Mouse (Mus musculus) layer of hippocampus, adult 2 months (tissue): ENCODE measurements around the gene 4933424G06Rik. TPM values are rescaled to one million over a fixed set of nuclear protein-coding genes. Genes with fewer than 3 reads are reported as not detected.

ENCODE experiments used
- DNase-seq, 2 experiments: peaks; one replicate each; pipeline ENCODE4 v3.0.0; 2022; ENCODE audit warnings: low spot score in 2 of 2
- H3K27ac ChIP-seq: fragments of 200-600 bp; 2 replicates; pipeline ENCODE4 v1.8.1; 2022
- H3K4me3 ChIP-seq: fragments of 200-600 bp; 2 replicates; pipeline ENCODE4 v1.8.1; 2022; ENCODE audit warnings: mild to moderate bottlenecking
- CTCF ChIP-seq: fragments of 200-600 bp; conservative IDR thresholded peaks from 2 replicates; pipeline ENCODE4 v1.8.1; 2022; ENCODE audit warnings: antibody characterized with exemption, mild to moderate bottlenecking, moderate library complexity
- total RNA-seq, 2 experiments: library from RNA; stranded (reverse); gene quantifications; 2 replicates each; pipeline ENCODE4 v1.2.3; 2021

4933424G06Rik gene
- total RNA-seq, 2 experiments from 2014 or later, result 0.96 to 1.4 TPM

DNA sequence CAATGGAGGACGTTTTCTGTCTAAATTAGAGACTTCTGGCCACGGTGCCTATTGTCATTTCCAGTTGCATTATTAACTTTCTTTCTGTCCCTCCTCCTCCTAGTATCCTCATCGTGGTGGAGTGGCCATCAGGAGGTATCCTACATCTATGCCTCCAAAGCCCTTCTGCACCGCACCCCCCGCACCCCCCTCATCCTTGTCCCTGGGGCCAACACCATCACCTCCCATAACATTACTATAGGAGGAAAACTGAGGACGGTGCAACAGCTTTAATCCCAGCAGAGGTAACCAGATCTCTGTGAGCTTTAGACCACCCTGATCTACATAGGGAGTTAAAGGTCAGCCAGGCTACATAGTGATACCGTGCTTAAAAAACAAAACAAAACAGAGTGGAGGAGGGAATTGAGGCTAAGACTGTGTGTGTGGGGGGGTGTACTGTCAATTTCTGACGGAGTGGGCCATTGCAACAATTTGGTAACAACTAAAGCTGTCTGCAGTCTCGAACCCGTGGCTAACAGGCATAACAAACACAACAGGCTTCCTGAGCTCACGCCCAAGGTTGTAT is 19.2 kb upstream of the 4933424G06Rik start:
- H3K4me3 ChIP-seq, result peak overlapping the region; percentile 59
- TF ChIP-seq CTCF, result no peak
- no peak for DNase-seq
- H3K27ac ChIP-seq, result peak overlapping the region; percentile 87

- TF ChIP-seq CTCF, result no peak
- peak within 1 kb of the TSS; percentile 59 for H3K4me3 ChIP-seq
- peak; percentile 96 for DNase-seq
- H3K27ac ChIP-seq, result peak within 1 kb of the TSS; percentile 98
These were observed 18.4 kb upstream of the 4933424G06Rik start, which contains the start of gene Cox5b for GRCm38 (mm10) chr1:36691271-36692155. TSS of gene Cox5b (plus strand) at chr1:36691449.

GRCm38 (mm10) chr1:36694871-36695270 is 15.1 kb upstream of the 4933424G06Rik start:
- TF ChIP-seq CTCF, result no peak
- H3K4me3 ChIP-seq, result no peak overlapping the region
- H3K27ac ChIP-seq, result no peak overlapping the region
- no peak for DNase-seq

GRCm38 (mm10) chr1:36696411-36696810 is 13.5 kb upstream of the 4933424G06Rik start:
- Histone ChIP-seq H3K4me3 (no peak overlapping the region), H3K27ac (no peak overlapping the region)
- no peak for DNase-seq
- TF ChIP-seq CTCF, result no peak

DNA sequence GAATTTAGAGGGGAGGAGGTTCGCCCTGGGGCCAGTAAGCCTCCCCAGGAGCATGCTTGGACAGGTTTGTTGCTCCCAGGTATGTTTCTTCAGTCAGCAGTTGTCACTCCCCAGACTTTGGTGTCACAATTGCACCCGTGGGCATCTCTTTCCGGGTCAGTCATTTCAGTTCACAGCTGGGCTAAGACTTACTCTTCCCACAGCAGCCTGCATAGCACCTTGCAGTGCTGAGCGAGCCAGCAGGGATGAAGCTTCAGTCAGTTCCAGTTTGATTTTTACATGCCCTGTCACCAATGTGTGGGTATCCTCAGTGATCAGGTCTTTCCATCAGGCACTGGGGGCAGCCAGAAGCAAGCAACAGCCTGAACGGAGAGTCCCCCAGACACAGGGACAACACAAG is 12.9 kb upstream of the 4933424G06Rik start:
- no peak for DNase-seq
- TF ChIP-seq CTCF, result no peak
- no peak overlapping the region for H3K4me3 ChIP-seq
- no peak overlapping the region for H3K27ac ChIP-seq

GRCm38 (mm10) chr1:36707166-36707565 is 2.8 kb upstream of the 4933424G06Rik start:
- DNase-seq, result no peak
- H3K27ac ChIP-seq, result no peak overlapping the region
- TF ChIP-seq CTCF, result no peak
- no peak overlapping the region for H3K4me3 ChIP-seq

DNA sequence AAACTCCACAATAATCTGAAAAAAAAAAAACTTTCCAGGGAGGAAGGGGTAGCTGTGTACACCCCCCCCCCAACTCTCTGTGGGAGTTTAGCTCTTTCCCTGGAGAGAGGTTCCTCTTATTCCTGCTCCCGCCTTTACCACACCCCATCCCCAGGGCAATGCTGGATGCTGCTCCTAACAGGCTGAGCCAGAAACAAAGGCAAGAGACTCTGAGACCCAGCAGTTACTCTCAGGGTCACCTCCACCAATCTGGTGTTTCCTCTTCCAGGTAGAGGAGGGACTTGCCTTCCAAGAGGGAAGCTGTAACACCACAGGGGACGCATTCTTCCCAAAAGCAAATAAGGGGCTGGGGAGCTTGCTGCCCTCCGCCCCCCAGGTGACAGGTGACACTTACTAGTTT is 2.2 kb upstream of the 4933424G06Rik start:
- Histone ChIP-seq H3K4me3 (no peak overlapping the region), H3K27ac (no peak overlapping the region)
- TF ChIP-seq CTCF, result no peak
- no peak for DNase-seq

DNA sequence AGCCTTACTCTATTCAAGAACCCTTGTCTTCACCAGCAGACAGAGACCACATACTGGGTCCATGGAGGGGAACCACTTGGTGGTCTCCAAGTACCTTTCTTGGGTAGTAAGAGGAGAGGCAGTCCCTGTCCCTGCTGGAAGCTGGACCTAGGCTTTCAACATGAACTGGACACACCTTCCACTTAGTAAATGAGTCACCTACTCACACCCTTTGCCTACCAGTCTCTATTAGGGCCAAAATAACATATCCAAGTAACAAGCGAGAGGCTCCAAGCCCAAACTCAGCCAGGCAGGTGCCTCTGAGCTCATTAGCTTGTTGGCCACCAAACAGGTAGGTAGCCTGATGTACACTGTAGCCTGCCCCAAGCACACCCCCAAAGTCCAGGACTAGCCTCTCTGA is 1.3 kb upstream of the 4933424G06Rik start:
- no peak for DNase-seq

DNA sequence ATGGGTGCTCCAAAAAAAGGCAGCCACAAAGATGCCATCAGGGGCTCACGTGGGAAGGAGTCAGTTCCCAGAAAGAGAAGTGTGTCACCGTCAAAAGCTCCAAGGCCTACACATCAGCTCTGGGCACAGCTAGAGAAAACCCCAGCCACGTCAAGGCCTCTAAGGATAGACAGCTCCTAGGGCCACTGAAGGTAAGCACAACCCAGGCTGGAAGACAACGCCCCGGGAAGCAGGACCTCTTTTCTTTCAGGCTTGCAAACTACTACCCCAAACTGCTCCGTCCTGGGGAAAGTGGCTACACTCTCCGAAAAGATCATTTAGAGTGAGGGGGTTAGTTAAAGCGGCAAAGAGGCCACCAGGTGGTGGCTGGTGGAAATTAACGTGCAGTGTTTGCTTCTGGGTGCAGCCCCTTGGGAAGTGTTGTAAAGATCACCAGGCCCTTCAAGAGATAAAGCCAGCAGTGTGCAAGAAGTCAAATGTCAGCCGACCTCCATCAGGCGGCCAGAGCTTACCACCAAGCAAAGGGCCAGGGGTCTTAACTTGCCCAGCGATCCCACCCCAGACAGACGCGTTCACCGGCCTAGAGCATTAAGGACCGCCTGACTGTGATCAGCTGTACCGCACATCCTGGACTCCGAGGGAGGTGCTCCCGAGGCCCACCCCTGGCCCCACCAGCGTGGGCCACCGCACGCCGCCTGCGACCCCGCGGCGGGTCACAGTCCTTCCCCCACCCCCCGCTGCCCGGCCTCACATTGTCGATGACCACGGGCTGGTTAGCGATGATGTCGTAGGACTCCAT is 695 bp upstream of the 4933424G06Rik start:
- H3K27ac ChIP-seq, result peak overlapping the region; percentile 94
- peak in 1 of 2 experiments; percentile 18 for DNase-seq
- peak overlapping the region; percentile 77 for H3K4me3 ChIP-seq
- peak; percentile 70 for TF ChIP-seq CTCF

More for the DNA sequence above, 1.3 kb upstream of the 4933424G06Rik start:
- Histone ChIP-seq H3K27ac (peak overlapping the region; percentile 94; the same call in 1 of the 2 replicates), H3K4me3 (peak overlapping the region; percentile 77)
- TF ChIP-seq CTCF, result no peak

DNA sequence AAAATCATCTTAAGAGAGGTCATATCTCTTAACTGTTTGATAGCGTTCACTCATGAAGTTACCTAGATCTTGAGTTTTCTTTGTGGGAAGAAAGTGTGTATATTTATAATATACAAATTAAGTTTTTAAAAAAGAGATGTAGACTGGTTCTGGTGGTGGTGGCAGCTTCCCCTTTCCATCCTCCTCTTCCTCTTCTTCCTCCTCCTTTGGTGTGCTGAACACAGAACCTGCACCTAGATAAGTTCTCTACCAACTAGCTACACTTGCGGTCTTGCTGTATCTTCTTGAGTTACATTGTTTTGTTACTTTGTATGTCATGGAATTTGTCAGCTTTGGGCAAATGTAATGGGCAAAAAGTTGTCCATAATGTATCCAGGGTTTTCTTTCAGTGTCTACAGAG is 1.2 kb downstream of the 4933424G06Rik start:
- Histone ChIP-seq H3K4me3 (no peak overlapping the region), H3K27ac (no peak overlapping the region)
- TF ChIP-seq CTCF, result no peak
- DNase-seq, result no peak

DNA sequence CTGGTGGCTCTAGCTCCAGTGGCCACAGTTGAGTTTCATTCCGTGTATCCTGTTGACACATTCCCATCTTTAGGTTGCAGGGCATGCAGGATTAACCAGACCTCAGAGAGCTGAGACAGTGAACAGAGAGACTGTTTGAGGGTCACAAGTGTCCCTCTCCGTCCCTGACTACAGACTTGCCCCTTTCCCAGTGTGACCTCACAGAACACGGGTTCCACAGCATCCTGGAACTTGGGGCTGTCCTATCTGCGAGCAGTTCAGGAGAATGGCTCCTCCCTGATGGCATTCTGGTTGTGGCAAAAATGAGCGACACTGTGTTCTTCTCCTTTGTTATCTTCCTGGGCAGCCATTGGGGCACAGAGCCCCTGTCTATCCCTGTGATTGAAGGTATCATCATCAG is 4.4 kb downstream of the 4933424G06Rik start, which contains the start of gene Actr1b:
Gene Actr1b (minus strand): TSS at position 112 of the 400 bp plus-strand sequence.
- no peak within 1 kb of the TSS for H3K4me3 ChIP-seq
- DNase-seq, result no peak
- no peak within 1 kb of the TSS for H3K27ac ChIP-seq
- no peak for TF ChIP-seq CTCF

DNA sequence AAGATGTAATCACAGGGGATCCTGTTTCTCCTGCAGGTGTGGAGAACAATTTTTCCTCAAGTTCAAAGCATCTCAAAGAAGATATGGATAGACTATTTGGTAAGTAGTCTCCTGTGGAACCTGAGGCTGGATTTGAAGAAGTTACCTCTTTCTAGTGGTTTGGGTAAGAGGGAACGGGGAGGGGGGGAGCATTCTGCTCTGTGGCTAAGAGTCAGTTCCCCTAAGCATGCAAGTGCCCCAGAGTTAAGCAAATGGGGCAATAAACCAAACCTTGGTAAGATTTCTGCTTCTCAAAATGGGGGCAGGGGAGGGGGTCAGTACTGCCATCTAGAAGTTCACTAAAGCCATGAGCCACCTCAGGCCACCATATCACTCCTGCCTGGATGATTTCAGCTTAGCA is 8.8 kb downstream of the 4933424G06Rik start:
- no peak overlapping the region for H3K27ac ChIP-seq
- DNase-seq, result no peak
- no peak overlapping the region for H3K4me3 ChIP-seq
- no peak for TF ChIP-seq CTCF
